Mouse (Mus musculus) layer of hippocampus, adult 18-20 months (tissue): ENCODE results near the gene Fam189a1. TPM values are rescaled to one million over a fixed set of nuclear protein-coding genes. Genes with fewer than 3 reads are reported as not detected.
A peak's percentile ranks its signal among the peaks of the same experiment; 100 is the strongest.

Experiments used
- DNase-seq, 2 experiments: peaks; one replicate each; pipeline ENCODE4 v3.0.0; 2022; ENCODE audit warnings: low spot score in 2 of 2
- total RNA-seq, 2 experiments: library from RNA; stranded (reverse); gene quantifications; 2 replicates each; pipeline ENCODE4 v1.2.3; 2021

Gene Fam189a1
- total RNA-seq, 2 experiments from 2014 or later, result 65.0 to 72.8 TPM

- no peak for DNase-seq
These were observed 51.9 kb downstream of the Fam189a1 start for GRCm38 (mm10) chr7:65104207-65105096.

GRCm38 (mm10) chr7:65101661-65102060 is 54.7 kb downstream of the Fam189a1 start:
- DNase-seq, result no peak

GRCm38 (mm10) chr7:65097708-65098107 is 58.7 kb downstream of the Fam189a1 start:
- DNase-seq, result peak in 1 of 2 experiments; percentile 35

GRCm38 (mm10) chr7:65095631-65096107 is 60.7 kb downstream of the Fam189a1 start:
- DNase-seq, result peak; percentile 47 to 76

- no peak for DNase-seq
These were observed 63.1 kb downstream of the Fam189a1 start for GRCm38 (mm10) chr7:65093314-65093713.

DNA sequence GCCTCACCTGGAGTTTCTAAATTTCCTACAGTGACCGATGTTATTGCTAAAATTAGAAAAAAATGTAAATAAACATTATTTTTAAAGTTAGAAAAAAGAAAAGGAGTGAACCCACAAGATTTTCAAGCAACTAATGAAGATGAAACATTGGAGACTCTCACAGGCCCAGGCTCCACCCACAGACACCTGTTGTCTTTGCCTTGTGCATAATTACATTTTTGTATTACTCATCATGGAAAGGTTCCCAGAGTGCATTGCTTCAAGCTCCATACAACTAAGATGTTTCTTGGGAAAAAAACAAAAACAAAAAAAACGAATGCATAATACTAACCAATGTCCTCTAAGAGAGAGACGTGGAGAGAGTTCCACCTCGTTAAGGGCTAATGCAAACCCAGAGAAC is 64.9 kb downstream of the Fam189a1 start:
- peak in 1 of 2 experiments; percentile 52 for DNase-seq

DNA sequence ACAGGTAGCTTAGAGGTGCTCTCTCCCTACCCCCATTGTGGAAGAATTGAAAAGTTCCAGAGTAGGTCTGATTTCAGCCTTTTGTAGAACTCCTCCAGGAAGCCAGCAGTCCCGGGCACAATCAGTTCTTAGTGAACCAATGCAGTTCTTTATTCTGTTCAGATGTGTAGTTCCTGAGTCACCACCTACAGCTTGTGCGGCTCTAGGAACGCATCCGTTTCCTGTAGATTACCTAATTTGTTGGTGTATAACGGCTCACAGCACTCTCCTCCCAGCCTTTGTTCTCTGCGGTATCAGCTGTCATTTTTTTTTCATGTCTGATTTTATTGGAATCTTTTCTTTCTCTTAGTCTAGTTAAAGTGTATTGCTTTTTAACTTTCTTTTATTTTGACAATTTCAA is 70.4 kb downstream of the Fam189a1 start:
- no peak for DNase-seq

DNA sequence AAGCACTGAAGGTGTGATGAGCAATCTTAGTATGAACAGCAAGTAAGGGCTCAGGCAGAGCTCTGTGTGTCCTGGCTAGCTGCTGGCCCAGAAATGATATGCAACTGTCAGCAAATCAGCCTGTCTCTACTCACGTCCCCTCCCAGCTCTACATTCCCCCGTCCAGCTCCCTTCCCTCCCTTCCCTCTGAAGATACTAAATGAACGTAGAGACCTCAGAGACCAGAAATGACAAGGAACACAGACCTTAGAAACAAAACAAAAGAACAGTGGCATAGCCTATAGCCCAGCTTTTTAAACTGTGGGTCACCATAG is 73.6 kb downstream of the Fam189a1 start:
- DNase-seq, result no peak

DNA sequence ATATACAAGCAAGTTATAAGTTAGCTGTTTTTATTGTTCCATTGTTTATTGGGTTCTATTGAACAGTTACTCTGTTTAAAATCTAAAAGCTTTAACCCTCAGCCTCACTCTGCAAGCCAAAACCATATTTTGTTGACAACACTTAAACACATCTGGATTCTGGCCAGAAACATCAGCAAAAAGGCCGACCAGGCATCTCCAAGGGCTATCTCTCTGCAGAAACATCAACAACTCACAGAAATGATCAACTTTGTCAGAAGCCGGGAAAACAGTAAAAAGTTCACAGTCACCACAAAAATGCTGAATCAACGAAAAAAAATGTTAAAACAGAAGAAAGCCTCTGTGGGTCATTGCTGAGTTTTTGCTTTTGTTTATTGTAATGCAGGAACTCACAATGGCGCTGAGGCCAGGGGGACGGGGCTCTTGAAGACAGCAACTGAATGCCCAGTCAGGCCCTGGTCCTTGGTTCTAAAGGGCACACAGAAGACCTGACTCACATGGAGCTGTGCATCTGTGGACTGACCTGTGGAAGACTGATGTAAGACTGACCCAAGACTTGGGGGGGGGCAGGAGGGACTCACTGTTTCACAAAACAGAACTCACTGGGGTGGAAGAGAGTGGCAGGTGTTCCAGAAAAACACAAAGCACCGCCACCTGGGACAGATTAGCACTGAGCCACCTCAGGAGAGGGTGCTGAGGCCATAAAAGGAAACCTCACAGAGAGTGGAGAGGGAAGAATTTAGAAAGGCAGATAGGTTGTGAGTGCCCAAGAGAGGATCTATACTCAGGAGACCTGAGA is 74.2 kb downstream of the Fam189a1 start:
- DNase-seq, result no peak

DNA sequence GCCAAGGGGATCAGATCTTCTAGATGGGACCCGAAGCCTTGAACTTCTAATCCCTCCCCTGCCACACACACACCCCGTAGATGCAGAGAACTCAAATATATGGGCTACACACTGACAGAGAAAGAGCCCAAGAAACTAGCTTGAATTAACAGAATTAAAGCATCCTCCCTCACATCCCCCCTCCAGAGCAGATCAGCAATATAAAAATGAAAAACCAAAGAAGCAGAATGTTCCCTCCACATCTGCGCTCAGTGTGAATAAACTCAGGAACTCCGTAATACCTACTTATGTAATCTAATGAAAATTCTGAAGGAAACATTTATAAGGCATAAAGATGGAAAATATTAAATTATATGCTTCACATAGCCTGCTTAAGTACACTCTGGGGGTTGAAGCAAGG is 80.2 kb downstream of the Fam189a1 start:
- DNase-seq, result peak in 1 of 2 experiments; percentile 59

DNA sequence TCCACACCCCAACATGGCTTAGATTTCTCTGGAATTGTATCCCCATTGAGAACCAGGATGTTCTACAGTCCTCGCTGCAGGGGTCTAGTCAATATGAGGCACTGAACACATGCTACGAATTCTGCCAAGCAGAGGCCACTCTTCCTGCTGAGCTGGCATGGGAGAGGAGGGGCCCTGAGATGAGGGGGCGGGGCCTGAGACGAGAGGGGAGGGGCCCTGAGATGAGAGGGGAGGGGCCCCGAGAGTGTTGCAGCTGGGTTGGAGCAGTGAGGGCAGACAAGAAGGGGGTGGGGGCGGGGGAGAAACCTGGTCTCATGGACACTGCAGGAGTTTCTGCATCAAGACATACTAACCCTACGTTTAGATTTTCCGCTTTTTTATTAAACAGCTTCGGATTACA is 82.2 kb downstream of the Fam189a1 start:
- DNase-seq, result no peak

DNA sequence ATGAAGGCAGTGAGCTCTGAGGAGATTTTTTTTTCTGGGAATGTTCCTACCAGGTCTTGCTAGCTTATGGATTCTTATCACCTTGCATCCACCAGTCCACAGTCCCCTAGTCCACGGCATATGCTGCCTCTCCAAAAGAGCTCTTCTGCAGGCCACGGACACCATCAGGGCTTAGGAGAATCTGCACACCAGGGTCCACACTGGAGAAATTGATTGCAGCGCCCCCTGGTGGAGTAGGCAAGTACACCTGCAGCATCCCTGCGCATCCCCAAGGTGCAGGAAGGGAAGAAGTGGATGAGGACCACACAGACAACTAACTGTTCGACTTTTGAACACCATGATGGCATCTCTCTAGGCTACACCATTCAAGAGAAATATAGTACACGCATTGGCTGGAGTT is 82.8 kb downstream of the Fam189a1 start:
- DNase-seq, result peak; percentile 56 to 79

DNA sequence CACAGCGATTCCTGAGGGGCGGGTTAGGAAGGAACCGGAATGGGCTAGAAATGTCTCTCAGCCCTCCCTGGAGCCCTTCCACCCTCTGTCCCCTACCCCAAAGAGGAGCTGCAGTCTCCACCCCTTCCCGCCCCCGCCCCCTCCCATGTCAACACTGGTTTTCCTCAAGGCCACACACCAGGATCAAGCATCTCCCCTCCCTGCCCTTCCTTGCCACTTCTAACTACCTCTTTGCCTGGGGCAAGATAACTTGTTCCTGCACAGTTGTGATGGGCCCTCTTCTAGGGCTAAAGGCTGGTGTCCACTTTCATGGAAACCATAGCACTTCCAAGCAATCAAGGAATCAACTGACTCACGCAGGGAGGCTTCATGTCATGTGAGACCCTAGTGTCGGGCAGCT is 90.2 kb downstream of the Fam189a1 start:
- no peak for DNase-seq

- no peak for DNase-seq
These were observed 90.9 kb downstream of the Fam189a1 start for GRCm38 (mm10) chr7:65065457-65065856.

DNA sequence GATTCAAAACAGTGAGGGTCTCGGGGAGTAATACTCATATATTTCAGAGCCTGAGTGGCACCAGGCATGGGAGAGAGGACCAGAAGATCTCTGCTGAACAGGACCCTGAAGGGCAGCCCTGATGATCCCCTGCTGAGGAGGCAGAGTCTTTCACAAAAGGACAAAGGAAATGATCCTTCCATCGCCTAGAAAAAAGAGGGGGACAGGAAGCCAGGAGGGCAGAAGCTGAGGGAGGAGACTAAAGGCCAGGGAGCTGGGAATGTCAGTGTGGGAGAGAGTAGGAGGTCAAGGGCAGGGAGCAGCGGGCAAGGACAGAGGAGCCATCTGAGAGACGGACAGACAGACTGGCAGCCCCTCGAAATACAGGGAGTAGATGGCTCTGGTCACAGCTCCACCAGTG is 91.7 kb downstream of the Fam189a1 start:
- DNase-seq, result no peak

DNA sequence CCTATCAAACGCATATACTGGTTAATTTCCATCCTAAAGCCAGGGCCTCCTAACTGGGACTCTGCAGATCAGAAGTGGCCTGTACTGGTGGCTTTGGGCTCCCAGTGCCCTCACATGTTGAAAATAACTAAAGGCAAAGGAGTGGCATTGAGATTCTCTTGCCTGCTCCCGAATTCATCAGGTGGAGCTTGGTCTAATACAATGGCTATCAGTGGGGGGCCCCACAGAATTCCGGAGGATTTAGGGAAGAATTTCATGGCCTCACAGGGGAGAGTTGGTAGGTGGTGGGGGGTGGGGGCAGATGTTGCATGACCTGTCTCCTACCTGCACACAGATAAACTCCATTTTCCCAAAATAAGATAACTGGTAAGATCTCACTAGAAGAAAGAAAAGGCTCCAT is 92.3 kb downstream of the Fam189a1 start:
- DNase-seq, result no peak

GRCm38 (mm10) chr7:65060163-65060799 is 96.1 kb downstream of the Fam189a1 start:
- DNase-seq, result no peak

GRCm38 (mm10) chr7:65056864-65057263 is 99.5 kb downstream of the Fam189a1 start:
- no peak for DNase-seq

DNA sequence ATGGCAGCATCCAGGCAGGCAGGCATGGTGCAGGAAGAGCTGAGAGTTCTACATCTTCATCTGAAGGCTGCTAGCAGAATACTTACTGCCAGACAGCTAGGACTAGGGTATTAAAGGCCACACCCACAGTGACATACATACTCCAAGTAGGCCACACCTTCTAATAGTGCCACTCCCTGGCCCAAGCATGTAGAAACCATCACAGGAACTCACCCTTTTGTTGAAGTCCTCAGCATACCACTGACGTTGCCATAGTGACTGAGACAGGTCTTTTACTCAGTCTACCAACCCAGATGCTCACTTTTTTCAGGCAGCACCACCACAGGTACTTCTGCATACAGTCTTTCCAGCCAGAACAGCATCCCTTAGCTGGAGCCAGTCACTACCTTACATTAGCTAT is 104.4 kb downstream of the Fam189a1 start:
- no peak for DNase-seq

DNA sequence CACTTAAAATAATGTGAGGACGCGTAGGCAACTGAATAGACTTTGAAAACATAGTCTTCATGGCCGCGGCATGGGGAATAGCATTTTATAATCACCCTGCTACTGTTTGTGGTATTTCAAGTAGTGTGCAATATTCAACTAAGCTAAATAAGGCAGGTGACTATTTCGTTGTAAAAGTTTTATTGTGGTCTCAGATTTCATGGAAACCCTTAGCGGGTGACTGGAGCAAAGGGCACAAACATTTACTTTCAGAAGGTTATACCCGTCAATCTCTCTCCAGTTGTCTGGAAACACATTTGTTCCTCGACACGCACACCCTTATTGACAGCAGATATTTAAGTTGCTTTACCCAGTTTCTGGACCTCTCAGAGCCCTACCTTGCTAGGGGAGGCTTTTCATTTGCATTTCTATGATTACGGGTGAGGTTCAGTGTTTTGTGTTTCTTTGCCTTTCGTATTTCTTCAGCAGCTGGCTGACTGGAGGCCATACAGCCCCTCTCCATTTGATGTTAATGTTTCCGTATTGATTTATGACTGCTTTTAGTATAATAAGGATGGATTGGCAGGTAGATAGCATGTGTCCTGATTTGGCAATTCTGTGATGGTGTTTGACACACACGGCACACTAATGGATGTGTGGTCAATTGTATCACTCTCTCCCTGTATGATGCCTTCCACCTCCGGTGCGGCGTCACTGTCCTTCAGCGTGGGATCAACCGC is 107.0 kb downstream of the Fam189a1 start:
- no peak for DNase-seq

- DNase-seq, result no peak
These were observed 108.7 kb downstream of the Fam189a1 start for GRCm38 (mm10) chr7:65047700-65048099.
